Mouse (Mus musculus) midbrain, embryonic 11.5 days (tissue): Measurements from ENCODE around the gene Clrn3. TPM values are rescaled to one million over a fixed set of nuclear protein-coding genes. Genes with fewer than 3 reads are reported as not detected.

Source experiments
- ATAC-seq: fragments of 200-750 bp; cut with Nextera tagmentation; 2 replicates; pipeline ENCODE4 v1.8.0; 2017; ENCODE audit warnings: moderate TSS enrichment, moderate library complexity; ENCODE audit not compliant: low FRiP score
- DNase-seq: peaks from one replicate; pipeline ENCODE4 v3.0.0; 2015; ENCODE audit warnings: low spot score; ENCODE audit errors: missing footprints
- H3K27ac ChIP-seq: fragments of 300-500 bp; sonication (generic); 2 replicates; pipeline ENCODE4 v1.5.1; 2014; ENCODE audit warnings: low read depth, low read length
- H3K27me3 ChIP-seq: fragments of 300-500 bp; sonication (generic); 2 replicates; pipeline ENCODE4 v1.6.1; 2014; ENCODE audit warnings: mild to moderate bottlenecking, low read length, moderate library complexity, mixed read lengths; ENCODE audit not compliant: control insufficient read depth, insufficient read depth
- H3K36me3 ChIP-seq: fragments of 300-500 bp; sonication (generic); 2 replicates; pipeline ENCODE4 v1.6.1; 2014; ENCODE audit warnings: mild to moderate bottlenecking, low read length, moderate library complexity, mixed read lengths; ENCODE audit not compliant: control insufficient read depth, insufficient read depth
- H3K4me1 ChIP-seq: fragments of 300-500 bp; sonication (generic); 2 replicates; pipeline ENCODE4 v1.6.1; 2014; ENCODE audit warnings: low read length; ENCODE audit not compliant: control insufficient read depth, insufficient read depth
- H3K4me2 ChIP-seq: fragments of 300-500 bp; sonication (generic); 2 replicates; pipeline ENCODE4 v1.6.1; 2014; ENCODE audit warnings: mild to moderate bottlenecking, moderate library complexity
- H3K4me3 ChIP-seq: fragments of 300-500 bp; sonication (generic); 2 replicates; pipeline ENCODE4 v1.5.1; 2014; ENCODE audit warnings: low read depth, low read length
- H3K9ac ChIP-seq: fragments of 300-500 bp; sonication (generic); 2 replicates; pipeline ENCODE4 v1.6.1; 2014; ENCODE audit warnings: low read length
- H3K9me3 ChIP-seq: fragments of 300-500 bp; sonication (generic); 2 replicates; pipeline ENCODE4 v1.6.1; 2016; ENCODE audit warnings: low read length; ENCODE audit not compliant: control insufficient read depth
- WGBS: fragments of 180-500 bp; shearing (Covaris S2); extraction: QIAGEN DNeasy Blood & Tissue Kit; methylation state at CpG from one replicate; pipeline ENCODE4 v1.1.7; 2014; 5-methylcytosine and 5-hydroxymethylcytosine counted together
- microRNA counts: library from miRNA; unstranded; fragments of <30 nt; microRNA quantifications from one replicate; lab custom pipeline; 2015
- microRNA-seq: library from miRNA; unstranded; fragments of <30 nt; microRNA quantifications from one replicate; pipeline ENCODE4, GENCODE M21; 2017
- polyA plus RNA-seq: library from polyadenylated mRNA; unstranded; fragments of >200 nt; fragmentation: Nextera tagmentation; extraction: Ambion mirVana; gene quantifications from 2 replicates; pipeline ENCODE4 v1.2.1, GENCODE M21; 2014

The Clrn3 gene
- polyA plus RNA-seq, 1 experiment from 2014 or later: not detected

DNA sequence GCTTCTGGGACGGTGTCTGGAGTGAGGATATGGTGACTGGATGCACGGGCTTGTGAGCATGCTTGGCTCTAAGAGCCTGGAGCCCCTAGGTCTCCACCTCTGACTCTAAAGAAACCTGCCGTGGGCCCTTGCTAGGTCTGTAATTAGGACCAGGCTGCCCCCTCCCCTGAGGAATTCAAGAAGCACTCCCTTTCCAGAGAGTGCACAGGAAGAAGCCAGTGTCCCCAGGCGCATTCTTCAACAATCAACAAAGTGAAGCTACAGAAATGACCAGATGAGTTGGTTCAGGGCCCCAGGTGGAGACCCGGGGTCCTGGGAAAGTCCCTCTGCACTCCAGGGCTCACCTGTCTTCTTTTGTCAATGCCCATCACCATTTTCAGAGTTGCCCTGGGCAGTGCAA, 51.2 kb downstream of the Clrn3 start:
- Histone ChIP-seq H3K9me3 (no peaks in the 10 kb centered on the region), H3K4me1 (0 out of 2 replicates have a peak, but pooled peaks cover 2% of the 10 kb centered on the region), H3K27ac (no peak overlapping the region), H3K27me3 (peaks cover 6% of the 10 kb centered on the region; the same call in 1 of the 2 replicates), H3K9ac (no peak overlapping the region), H3K4me3 (no peak overlapping the region), H3K4me2 (no peak overlapping the region), H3K36me3 (no peaks in the 10 kb centered on the region)
- ATAC-seq (no peak), DNase-seq (peak; percentile 73)
- 52% methylated on average over 5 of the region's 5 CpGs for WGBS

DNA sequence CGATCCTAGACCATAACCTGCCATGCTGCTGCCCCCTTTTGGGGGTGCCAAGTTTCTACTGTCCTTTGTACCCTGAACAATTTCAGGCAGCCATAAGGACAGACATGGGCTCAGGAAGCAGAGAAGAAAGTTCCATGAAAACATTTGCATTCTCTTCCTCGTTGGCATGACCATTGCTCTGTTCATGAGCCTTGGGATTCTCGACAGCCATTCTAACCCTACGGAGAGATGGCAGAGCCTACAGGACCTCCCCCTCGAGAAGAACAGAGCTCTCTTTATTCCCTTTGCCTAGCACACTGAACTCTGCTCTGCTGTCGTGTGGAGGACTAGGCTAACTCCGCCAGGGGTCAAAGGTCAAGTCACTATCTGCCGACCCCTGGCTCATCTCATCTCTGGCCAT, 52.5 kb downstream of the Clrn3 start:
- H3K4me2 ChIP-seq: no peak overlapping the region
- DNase-seq: peak; percentile 67
- H3K9me3 ChIP-seq: no peaks in the 10 kb centered on the region
- H3K36me3 ChIP-seq: no peaks in the 10 kb centered on the region
- 0 out of 2 replicates have a peak, but pooled peaks cover 2% of the 10 kb centered on the region for H3K4me1 ChIP-seq
- no peak overlapping the region for H3K4me3 ChIP-seq
- WGBS: 54% methylated on average over 8 of the region's 8 CpGs
- H3K9ac ChIP-seq: no peak overlapping the region
- ATAC-seq: no peak
- H3K27ac ChIP-seq: no peak overlapping the region
- peaks cover 2% of the 10 kb centered on the region; the same call in 1 of the 2 replicates for H3K27me3 ChIP-seq

DNA sequence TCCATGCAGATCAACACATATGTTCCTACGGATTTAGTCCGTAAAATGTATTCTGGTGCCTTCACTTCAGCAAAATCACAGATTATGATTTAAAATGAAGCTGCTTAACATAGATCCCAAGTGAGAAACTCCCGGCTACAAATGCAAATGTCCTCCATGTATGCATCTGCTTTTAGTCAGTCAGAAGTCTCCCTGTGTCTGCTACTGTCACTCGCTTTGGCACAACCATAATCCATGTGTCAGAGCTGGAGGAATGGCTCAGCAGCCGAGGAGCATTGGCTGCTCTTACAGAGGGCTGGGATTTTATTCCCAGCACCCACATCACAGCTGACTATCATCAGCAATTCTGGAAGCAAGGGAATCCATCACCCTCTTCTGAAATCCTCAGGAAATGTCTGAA, 58.1 kb downstream of the Clrn3 start:
- H3K27me3 ChIP-seq: no peaks in the 10 kb centered on the region
- ATAC-seq (no peak), DNase-seq (no peak)
- no peak overlapping the region for H3K4me3 ChIP-seq
- no peak overlapping the region for H3K4me2 ChIP-seq
- no peak overlapping the region for H3K27ac ChIP-seq
- WGBS: 86% methylated on average over 5 of the region's 5 CpGs
- peaks cover 3% of the 10 kb centered on the region for H3K4me1 ChIP-seq
- no peak overlapping the region for H3K9ac ChIP-seq
- no peaks in the 10 kb centered on the region for H3K36me3 ChIP-seq
- no peaks in the 10 kb centered on the region for H3K9me3 ChIP-seq

DNA sequence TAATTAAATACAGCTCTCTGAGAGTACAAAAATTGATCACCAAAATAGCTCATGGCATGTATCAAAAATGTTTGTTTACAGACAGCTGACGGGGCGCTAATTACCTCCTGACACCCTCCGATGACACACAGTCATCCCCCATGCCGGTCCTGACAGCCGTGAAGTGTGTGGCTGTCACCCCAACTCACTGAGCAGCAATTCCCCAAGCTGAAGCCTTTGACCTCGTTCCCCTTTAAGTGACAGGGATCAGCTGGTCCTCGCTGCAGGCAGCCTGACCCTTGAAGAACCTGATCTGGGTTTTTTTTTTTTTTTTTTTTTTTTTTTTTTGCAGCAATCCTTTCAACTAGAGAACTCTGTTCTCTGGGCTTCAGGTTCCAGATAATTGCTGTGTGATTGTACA, 59.8 kb downstream of the Clrn3 start:
- Histone ChIP-seq H3K9ac (no peak overlapping the region), H3K4me2 (no peak overlapping the region), H3K4me3 (no peak overlapping the region), H3K27ac (no peak overlapping the region), H3K36me3 (no peaks in the 10 kb centered on the region), H3K27me3 (no peaks in the 10 kb centered on the region), H3K9me3 (no peaks in the 10 kb centered on the region), H3K4me1 (peaks cover 4% of the 10 kb centered on the region)
- DNase-seq (peak; percentile 85), ATAC-seq (no peak)
- 41% methylated on average over 7 of the region's 7 CpGs for WGBS

DNA sequence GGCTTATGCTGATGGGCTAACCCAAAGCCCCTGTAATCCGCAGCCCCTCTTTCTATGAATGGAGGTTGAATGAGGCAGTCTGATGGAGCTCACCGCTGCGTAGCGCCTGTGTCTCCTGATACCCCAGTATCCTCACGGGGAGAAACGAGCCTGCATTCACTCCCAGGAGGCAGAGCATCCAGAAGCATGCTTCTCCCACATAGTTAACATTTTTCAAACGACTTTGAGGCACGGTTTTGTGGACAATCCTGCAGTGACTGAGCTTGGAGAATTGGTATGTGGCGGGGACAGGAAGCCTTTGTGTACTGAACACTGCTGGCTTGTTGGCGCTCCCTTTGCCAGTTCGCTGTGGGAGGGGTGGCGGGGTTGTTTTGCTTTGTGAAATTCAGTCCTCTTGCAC, 63.2 kb downstream of the Clrn3 start:
- Histone ChIP-seq H3K9me3 (no peaks in the 10 kb centered on the region), H3K4me2 (peak overlapping the region; percentile 37), H3K9ac (peak overlapping the region; percentile 60), H3K4me3 (peak overlapping the region; percentile 5; the same call in 1 of the 2 replicates), H3K4me1 (peaks cover 4% of the 10 kb centered on the region), H3K36me3 (no peaks in the 10 kb centered on the region), H3K27me3 (no peaks in the 10 kb centered on the region), H3K27ac (no peak overlapping the region; the same call in 1 of the 2 replicates)
- 9% methylated on average over 12 of the region's 12 CpGs for WGBS
- ATAC-seq (peak; percentile 54; the same call in 1 of the 2 replicates), DNase-seq (peak; percentile 90)

DNA sequence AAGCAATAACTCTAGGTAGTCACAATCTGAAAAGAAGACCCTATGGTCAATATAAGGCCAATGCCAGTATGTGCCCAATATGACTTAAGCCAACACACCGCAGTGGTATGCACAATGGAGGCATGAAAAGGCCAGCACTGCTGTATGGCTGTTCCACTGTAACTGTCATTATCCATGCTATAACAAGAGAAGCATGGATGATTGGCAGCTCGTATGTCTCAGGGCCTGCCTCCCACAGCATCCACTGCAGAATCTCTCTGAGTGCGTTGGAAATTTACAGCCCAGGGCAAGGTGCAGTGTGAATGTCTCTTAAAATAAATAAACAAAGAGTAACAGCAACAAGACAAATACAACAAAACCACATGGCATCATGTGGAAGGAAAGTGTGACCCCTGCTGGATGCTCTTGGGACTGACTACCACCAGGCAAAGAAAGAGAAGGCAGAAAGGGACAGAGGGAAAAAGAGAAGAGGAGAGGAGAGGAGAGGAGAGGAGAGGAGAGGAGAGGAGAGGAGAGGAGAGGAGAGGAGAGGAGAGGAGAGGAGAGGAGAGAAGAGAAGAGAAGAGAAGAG, 63.7 kb downstream of the Clrn3 start:
- Histone ChIP-seq H3K9ac (no peak overlapping the region), H3K4me2 (no peak overlapping the region), H3K27me3 (no peaks in the 10 kb centered on the region), H3K27ac (no peak overlapping the region), H3K36me3 (no peaks in the 10 kb centered on the region), H3K4me1 (peaks cover 4% of the 10 kb centered on the region), H3K4me3 (no peak overlapping the region), H3K9me3 (no peaks in the 10 kb centered on the region)
- DNase-seq: peak; percentile 96
- WGBS: 48% methylated on average over 3 of the region's 3 CpGs
- ATAC-seq: peak; percentile 50; the same call in 1 of the 2 replicates

MicroRNAs encoded within 50 kb of the gene (microRNA counts, 519-probe panel; counts per million panel counts)
- not detected for microRNA mmu-miR-1962 (lab: Ali Mortazavi, UCI)

Small RNA genes within 50 kb of the gene (microRNA-seq; reads per million reads assigned to microRNA genes)
- not detected for gene Mir1962

Other genes starting within 250 kb of the Clrn3 start
- 0.57 and 0.63 TPM in 2 replicates for gene Foxi2, start 118.3 kb downstream of the Clrn3 start, polyA plus RNA-seq
- 0.48 and 0.53 TPM in 2 replicates for gene Ptpre, start 8.8 kb upstream of the Clrn3 start, polyA plus RNA-seq
- 62.2 and 64.4 TPM in 2 replicates for gene Mki67, start 187.7 kb upstream of the Clrn3 start, polyA plus RNA-seq